1 mouse cellular context compared by ENCODE assay signal in genomic region chr13:37992638-37993371, GRCm38 (mm10).
A peak's percentile ranks its signal among the peaks of the same experiment; 100 is the strongest.
TF ChIP-seq lines count a peak whose summit lies in the region.

No protein-coding gene starts in this region.

TF ChIP-seq in MEL, 35 proteins besides CTCF, POLR2A, EP300 and RAD21 (continued from another document):
- TF ChIP-seq POLR2AphosphoS2 (IDR thresholded peaks at IDR 0.05; ENCODE audit: low read length), result no peak
- no peak for TF ChIP-seq GATA1 (IDR thresholded peaks at IDR 0.05; ENCODE audit: low read depth, low read length)
- no peak for TF ChIP-seq CHD2 (IDR thresholded peaks at IDR 0.05; ENCODE audit: low read length)
- no peak for TF ChIP-seq NELFE (IDR thresholded peaks at IDR 0.05; ENCODE audit: low read depth, low read length)
- TF ChIP-seq KAT2A (conservative IDR thresholded peaks at IDR 0.05; ENCODE audit: low read depth, low read length), result no peak
- TF ChIP-seq GABPA (IDR thresholded peaks at IDR 0.05; ENCODE audit: low read depth, low read length), result no peak
- no peak; the same call in 1 of the 2 replicates for TF ChIP-seq SIN3A (IDR thresholded peaks at IDR 0.05; ENCODE audit: low read length)
- no peak for TF ChIP-seq POLR2AphosphoS5 (IDR thresholded peaks at IDR 0.05; ENCODE audit: borderline replicate concordance, low read depth, low read length)
- no peak for TF ChIP-seq MAZ (IDR thresholded peaks at IDR 0.05; ENCODE audit: low read depth, low read length)
- TF ChIP-seq ZKSCAN1 (IDR thresholded peaks at IDR 0.05; ENCODE audit: low read depth, low read length), result no peak
- no peak for TF ChIP-seq TCF12 (IDR thresholded peaks at IDR 0.05; ENCODE audit: low read depth, low read length)
- no peak for TF ChIP-seq NRF1 (IDR thresholded peaks at IDR 0.05; ENCODE audit: insufficient read depth, low read depth, low read length, poor library complexity, severe bottlenecking)
- no peak for TF ChIP-seq TAL1 (IDR thresholded peaks at IDR 0.05; ENCODE audit: low read length)
- TF ChIP-seq MAX (IDR thresholded peaks at IDR 0.05; ENCODE audit: low read length), result peak; percentile 29; the same call in 1 of the 2 replicates
- no peak for TF ChIP-seq ZC3H11A (IDR thresholded peaks at IDR 0.05; ENCODE audit: low read depth, low read length)
- TF ChIP-seq E2F4 (IDR thresholded peaks at IDR 0.05; ENCODE audit: borderline replicate concordance, low read depth, low read length), result no peak
- no peak for TF ChIP-seq SMC3 (IDR thresholded peaks at IDR 0.05; ENCODE audit: low read depth, low read length)
- peak; percentile 38 for TF ChIP-seq MXI1 (IDR thresholded peaks at IDR 0.05; ENCODE audit: low read depth, low read length)
- no peak for TF ChIP-seq MAFK (IDR thresholded peaks at IDR 0.05; ENCODE audit: borderline replicate concordance, low read depth, low read length)
- TF ChIP-seq HCFC1 (IDR thresholded peaks at IDR 0.05; ENCODE audit: low read depth, low read length), result no peak
- 0 out of 2 replicates have a peak, but pooled peaks have one; percentile 58 for TF ChIP-seq UBTF (IDR thresholded peaks at IDR 0.05; ENCODE audit: borderline replicate concordance, insufficient read depth, low read depth, low read length)
- 0 out of 2 replicates have a peak, but pooled peaks have one; percentile 41 for TF ChIP-seq CHD1 (IDR thresholded peaks at IDR 0.05; ENCODE audit: low read depth, low read length)
- TF ChIP-seq MEF2A (IDR thresholded peaks at IDR 0.05; ENCODE audit: extremely low read depth, insufficient replicate concordance, low read depth, low read length, poor library complexity, severe bottlenecking), result no peak
- no peak for TF ChIP-seq ZMIZ1 (IDR thresholded peaks at IDR 0.05; ENCODE audit: low read depth, low read length)
- peak; percentile 77; the same call in 1 of the 2 replicates for TF ChIP-seq MYC (IDR thresholded peaks at IDR 0.05; ENCODE audit: low read depth, low read length)
- TF ChIP-seq ZNF384 (IDR thresholded peaks at IDR 0.05; ENCODE audit: low read depth, low read length), result no peak
TF ChIP-seq in MEL: peak in this region for 5.
